Mouse (Mus musculus) liver, postnatal 0 days (tissue): ENCODE measurements around the gene Ercc1. TPM values are rescaled to one million over a fixed set of nuclear protein-coding genes. Genes with fewer than 3 reads are reported as not detected.

Source experiments
- ATAC-seq: fragments of 200-750 bp; cut with Nextera tagmentation; 2 replicates; pipeline ENCODE4 v1.8.0; 2017; ENCODE audit warnings: mild to moderate bottlenecking, moderate library complexity
- DNase-seq: peaks from one replicate; pipeline ENCODE4 v3.0.0-alpha.2; 2016
- H3K27ac ChIP-seq: fragments of 300-500 bp; sonication (generic); 2 replicates; pipeline ENCODE4 v1.5.1; 2014; ENCODE audit warnings: antibody characterized with exemption, moderate library complexity, mild to moderate bottlenecking, low read depth
- H3K27me3 ChIP-seq: fragments of 300-500 bp; sonication (generic); 2 replicates; pipeline ENCODE4 v1.6.1; 2014; ENCODE audit warnings: low read length, control low read depth, mixed read lengths; ENCODE audit not compliant: insufficient read depth
- H3K36me3 ChIP-seq: fragments of 300-500 bp; sonication (generic); replicated peaks from 2 replicates; pipeline ENCODE4 v1.6.1; 2014; ENCODE audit warnings: mild to moderate bottlenecking, control low read depth, low read length, moderate library complexity, mixed read lengths; ENCODE audit not compliant: insufficient read depth
- H3K4me1 ChIP-seq: fragments of 300-500 bp; sonication (generic); 2 replicates; pipeline ENCODE4 v1.6.1; 2014; ENCODE audit warnings: antibody characterized with exemption, mild to moderate bottlenecking, control low read depth; ENCODE audit not compliant: insufficient read depth
- H3K4me2 ChIP-seq: fragments of 300-500 bp; sonication (generic); 2 replicates; pipeline ENCODE4 v1.6.1; 2014; ENCODE audit warnings: low read depth, mild to moderate bottlenecking, low read length, moderate library complexity, mixed read lengths
- H3K4me3 ChIP-seq: fragments of 300-500 bp; sonication (generic); 2 replicates; pipeline ENCODE4 v1.5.1; 2014; ENCODE audit warnings: low read depth, low read length
- H3K9ac ChIP-seq: fragments of 300-500 bp; sonication (generic); replicated peaks from 2 replicates; pipeline ENCODE4 v1.6.1; 2014; ENCODE audit warnings: mild to moderate bottlenecking, moderate library complexity
- H3K9me3 ChIP-seq: fragments of 300-500 bp; sonication (generic); 2 replicates; pipeline ENCODE4 v1.6.1; 2016; ENCODE audit warnings: mild to moderate bottlenecking, control low read depth, low read length, mixed read lengths
- CTCF ChIP-seq: sonication (generic); IDR thresholded peaks from 2 replicates; pipeline ENCODE4 v1.5.1; 2016; ENCODE audit warnings: antibody characterized with exemption, low read depth
- EP300 ChIP-seq: IDR thresholded peaks from 2 replicates; pipeline ENCODE4 v1.6.1; 2016; ENCODE audit warnings: antibody characterized with exemption, low read depth, mild to moderate bottlenecking
- WGBS: fragments of 180-500 bp; shearing (Covaris S2); extraction: QIAGEN DNeasy Blood & Tissue Kit; methylation state at CpG from one replicate; pipeline ENCODE4 v1.1.7; 2014; ENCODE audit not compliant: insufficient replicate concordance; 5-methylcytosine and 5-hydroxymethylcytosine counted together
- polyA plus RNA-seq: library from polyadenylated mRNA; unstranded; fragments of >200 nt; fragmentation: Nextera tagmentation; extraction: Ambion mirVana; gene quantifications from 2 replicates; pipeline ENCODE4 v1.2.1, GENCODE M21; 2015

Ercc1 gene
- polyA plus RNA-seq, 1 experiment from 2014 or later, result 9.8 TPM

GRCm38 (mm10) chr7:19350221-19350620 lies 5.6 kb downstream of the Ercc1 start:
- ATAC-seq (no peak), DNase-seq (no peak)
- no peak overlapping the region for H3K4me3 ChIP-seq
- TF ChIP-seq EP300 (no peak), CTCF (no peak)
- no peak overlapping the region for H3K9ac ChIP-seq
- WGBS, result 88% methylated on average over 8 of the region's 8 CpGs
- H3K27me3 ChIP-seq, result no peaks in the 10 kb centered on the region
- H3K27ac ChIP-seq, result no peak overlapping the region
- H3K36me3 ChIP-seq, result peaks cover 13% of the 10 kb centered on the region
- H3K4me1 ChIP-seq, result peaks cover 7% of the 10 kb centered on the region
- H3K9me3 ChIP-seq, result no peaks in the 10 kb centered on the region
- H3K4me2 ChIP-seq, result no peak overlapping the region

- H3K9me3 ChIP-seq, result no peaks in the 10 kb centered on the region
- no peak for DNase-seq
- H3K36me3 ChIP-seq, result peaks cover 19% of the 10 kb centered on the region
- H3K9ac ChIP-seq, result no peak overlapping the region
- no peak overlapping the region for H3K4me3 ChIP-seq
- TF ChIP-seq EP300 (no peak), CTCF (no peak)
- 88% methylated on average over 5 of the region's 5 CpGs for WGBS
- H3K4me2 ChIP-seq, result no peak overlapping the region
- ATAC-seq, result no peak
- H3K27ac ChIP-seq, result no peak overlapping the region
- no peaks in the 10 kb centered on the region for H3K27me3 ChIP-seq
- H3K4me1 ChIP-seq, result peaks cover 18% of the 10 kb centered on the region
Measured at GRCm38 (mm10) chr7:19354991-19355390, 10.4 kb downstream of the Ercc1 start.

GRCm38 (mm10) chr7:19356311-19356710 lies 11.7 kb downstream of the Ercc1 start:
- DNase-seq (no peak), ATAC-seq (no peak)
- Histone ChIP-seq H3K4me2 (no peak overlapping the region), H3K4me1 (peaks cover 31% of the 10 kb centered on the region), H3K36me3 (peaks cover 16% of the 10 kb centered on the region), H3K9me3 (no peaks in the 10 kb centered on the region), H3K27ac (no peak overlapping the region), H3K4me3 (no peak overlapping the region), H3K9ac (no peak overlapping the region), H3K27me3 (no peaks in the 10 kb centered on the region)
- TF ChIP-seq EP300, result no peak
- TF ChIP-seq CTCF, result no peak
- WGBS, result 70% methylated on average over 10 of the region's 10 CpGs

- TF ChIP-seq CTCF, result no peak
- TF ChIP-seq EP300, result no peak
- no peak overlapping the region for H3K27ac ChIP-seq
- no peak overlapping the region for H3K4me3 ChIP-seq
- WGBS, result 84% methylated on average over 25 of the region's 25 CpGs
- H3K9ac ChIP-seq, result peak overlapping the region; percentile 63; the same call in 1 of the 2 replicates
- H3K4me1 ChIP-seq, result peaks cover 45% of the 10 kb centered on the region
- ATAC-seq (no peak), DNase-seq (no peak)
- peaks cover 16% of the 10 kb centered on the region for H3K36me3 ChIP-seq
- no peaks in the 10 kb centered on the region for H3K27me3 ChIP-seq
- H3K4me2 ChIP-seq, result peak overlapping the region; percentile 99; the same call in 1 of the 2 replicates
- no peaks in the 10 kb centered on the region for H3K9me3 ChIP-seq
Measured at GRCm38 (mm10) chr7:19357381-19358375, 13.1 kb downstream of the Ercc1 start.

- 9% methylated on average over 13 of the region's 13 CpGs for WGBS
- H3K27ac ChIP-seq, result no peak overlapping the region
- DNase-seq, result no peak
Measured at GRCm38 (mm10) chr7:19358634-19359033, 14.1 kb downstream of the Ercc1 start.

GRCm38 (mm10) chr7:19359299-19359891 lies 14.8 kb downstream of the Ercc1 start, which contains the start of the genes Cd3eap and Ppp1r13l:
Gene Cd3eap (minus strand): TSS chr7:19359483.
Gene Ppp1r13l (plus strand): TSS chr7:19359749.
- peak; percentile 70 for ATAC-seq
- H3K9me3 ChIP-seq, result no peaks in the 10 kb centered on the region
- WGBS, result 0% methylated on average over 30 of the region's 31 CpGs
- no peaks in the 10 kb centered on the region for H3K27me3 ChIP-seq
- peak; percentile 82 for TF ChIP-seq EP300
- TF ChIP-seq CTCF, result no peak
- peaks cover 16% of the 10 kb centered on the region for H3K36me3 ChIP-seq
- H3K4me3 ChIP-seq, result peak within 1 kb of the TSS; percentile 65
- DNase-seq, result peak; percentile 88
- H3K4me1 ChIP-seq, result peaks cover 46% of the 10 kb centered on the region
- H3K4me2 ChIP-seq, result peak within 1 kb of the TSS; percentile 99
- peak within 1 kb of the TSS; percentile 63 for H3K9ac ChIP-seq
- peak within 1 kb of the TSS; percentile 67 for H3K27ac ChIP-seq

More at GRCm38 (mm10) chr7:19358634-19359033, 14.1 kb downstream of the Ercc1 start:
- Histone ChIP-seq H3K9ac (peak overlapping the region; percentile 63), H3K4me2 (peak overlapping the region; percentile 99), H3K4me1 (peaks cover 46% of the 10 kb centered on the region), H3K4me3 (peak overlapping the region; percentile 65), H3K9me3 (no peaks in the 10 kb centered on the region), H3K27me3 (no peaks in the 10 kb centered on the region), H3K36me3 (peaks cover 16% of the 10 kb centered on the region)
- TF ChIP-seq CTCF (no peak), EP300 (no peak)
- ATAC-seq, result no peak
